Mouse (Mus musculus) cerebral cortex, adult 2 months (tissue): ENCODE data around the gene Elane.

Source experiments
- WGBS: fragments of 180-500 bp; shearing (Covaris S2); methylation state at CpG from one replicate; pipeline ENCODE4 v1.1.7; 2018; 5-methylcytosine and 5-hydroxymethylcytosine counted together

Elane gene

GRCm38 (mm10) chr10:79881981-79882380 lies 4.1 kb upstream of the Elane start:
- 22% methylated on average over 22 of the region's 22 CpGs for WGBS

GRCm38 (mm10) chr10:79883297-79884084 lies 2.6 kb upstream of the Elane start:
- 18% methylated on average over 22 of the region's 22 CpGs for WGBS

GRCm38 (mm10) chr10:79884446-79884845 lies 1.6 kb upstream of the Elane start:
- WGBS = 47% methylated on average over 4 of the region's 4 CpGs

- 71% methylated on average over 3 of the region's 3 CpGs for WGBS
These were observed 1.1 kb upstream of the Elane start for GRCm38 (mm10) chr10:79884938-79885337.

- WGBS = 90% methylated on average over 8 of the region's 8 CpGs
These were observed 564 bp downstream of the Elane start for GRCm38 (mm10) chr10:79886611-79887010.

GRCm38 (mm10) chr10:79889386-79889785 lies 3.3 kb downstream of the Elane start:
- 85% methylated on average over 2 of the region's 2 CpGs for WGBS

- WGBS = 52% methylated on average over 5 of the region's 5 CpGs
These were observed 4.6 kb downstream of the Elane start, which contains the start of gene Cfd for GRCm38 (mm10) chr10:79890670-79891069. TSS of gene Cfd (plus strand) at chr10:79890853.

- 44% methylated on average over 22 of the region's 22 CpGs for WGBS
These were observed 6.5 kb downstream of the Elane start for GRCm38 (mm10) chr10:79892451-79893118.

GRCm38 (mm10) chr10:79896306-79896705 lies 10.3 kb downstream of the Elane start:
- WGBS = 74% methylated on average over 16 of the region's 16 CpGs

- WGBS = 85% methylated on average over 13 of the region's 13 CpGs
These were observed 10.8 kb downstream of the Elane start for GRCm38 (mm10) chr10:79896814-79897213.

- WGBS = 66% methylated on average over 20 of the region's 20 CpGs
These were observed 11.5 kb downstream of the Elane start for GRCm38 (mm10) chr10:79897316-79898245.

- 21% methylated on average over 2 of the region's 2 CpGs for WGBS
These were observed 14.9 kb downstream of the Elane start for GRCm38 (mm10) chr10:79900951-79901410.

- WGBS = 94% methylated on average over 9 of the region's 9 CpGs
These were observed 20.7 kb downstream of the Elane start for GRCm38 (mm10) chr10:79906712-79907111.

GRCm38 (mm10) chr10:79907415-79907814 lies 21.4 kb downstream of the Elane start:
- WGBS = 94% methylated on average over 10 of the region's 10 CpGs

- WGBS = 1% methylated on average over 52 of the region's 52 CpGs
These were observed 22.4 kb downstream of the Elane start, which contains the start of gene Med16 for GRCm38 (mm10) chr10:79908167-79909091. TSS of gene Med16 (minus strand) at chr10:79908923.

- 16% methylated on average over 14 of the region's 14 CpGs for WGBS
These were observed 23.3 kb downstream of the Elane start for GRCm38 (mm10) chr10:79909092-79909922.

- WGBS = 92% methylated on average over 4 of the region's 4 CpGs
These were observed 24.5 kb downstream of the Elane start, which contains the start of gene Gm26602 for GRCm38 (mm10) chr10:79910556-79910955. TSS of gene Gm26602 (plus strand) at chr10:79910856.

GRCm38 (mm10) chr10:79912412-79912811 lies 26.4 kb downstream of the Elane start:
- 76% methylated on average over 20 of the region's 20 CpGs for WGBS

GRCm38 (mm10) chr10:79914131-79914947 lies 28.3 kb downstream of the Elane start:
- 64% methylated on average over 9 of the region's 11 CpGs for WGBS
